Mouse (Mus musculus): ENCODE measurements around the gene Sfrp2.

DNA sequence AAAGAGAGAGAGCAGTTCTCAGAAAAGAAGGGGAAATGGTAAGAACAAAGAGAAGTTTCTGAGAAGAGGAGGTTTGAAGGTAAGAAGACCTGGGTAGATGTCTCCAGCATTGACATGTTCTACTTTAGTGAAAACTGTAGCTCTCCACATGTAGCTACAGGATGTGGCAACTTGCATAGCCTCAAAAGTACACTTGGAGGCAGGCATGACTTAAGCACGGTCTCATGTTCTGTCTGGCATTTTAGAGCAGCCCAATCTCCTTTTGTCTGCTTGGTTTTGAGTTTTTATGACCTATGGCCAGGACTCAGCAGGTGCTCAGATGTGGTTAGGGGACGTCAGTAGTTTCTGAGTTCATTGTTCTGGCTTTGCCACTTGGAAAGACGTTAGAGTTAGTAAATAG lies 25.3 kb downstream of the Sfrp2 start:
- TF ChIP-seq CTCF (IDR thresholded peaks at IDR 0.05 in 2 of 3, conservative IDR thresholded peaks at IDR 0.05 in 1 of 3; ENCODE audit: control insufficient read depth in 1 of 3, insufficient read depth in 1 of 3, low read depth in 2 of 3, low read length in 3 of 3, poor library complexity in 1 of 3, severe bottlenecking in 1 of 3) (no peak), HCFC1 (IDR thresholded peaks at IDR 0.05; ENCODE audit: low read depth, low read length) (no peak), POLR2A (IDR thresholded peaks at IDR 0.05; ENCODE audit: control insufficient read depth in 1 of 2, insufficient read depth in 1 of 2, low read depth in 1 of 2, low read length in 2 of 2, poor library complexity in 1 of 2) (no peak), GABPA (IDR thresholded peaks at IDR 0.05; ENCODE audit: low read depth, low read length) (no peak), EP300 (IDR thresholded peaks at IDR 0.05; ENCODE audit: low read depth in 1 of 2, low read length in 2 of 2) (no peak), ZKSCAN1 (IDR thresholded peaks at IDR 0.05; ENCODE audit: low read depth, low read length) (no peak), E2F4 (IDR thresholded peaks at IDR 0.05; ENCODE audit: borderline replicate concordance, low read depth, low read length) (no peak), POLR2AphosphoS2 (IDR thresholded peaks at IDR 0.05; ENCODE audit: low read length) (no peak), NRF1 (IDR thresholded peaks at IDR 0.05; ENCODE audit: insufficient read depth, low read depth, low read length, poor library complexity, severe bottlenecking) (no peak), TCF12 (IDR thresholded peaks at IDR 0.05; ENCODE audit: low read depth, low read length) (no peak), ZC3H11A (IDR thresholded peaks at IDR 0.05; ENCODE audit: low read depth, low read length) (no peak), MYB (IDR thresholded peaks at IDR 0.05; ENCODE audit: low read depth, low read length) (no peak), SIN3A (IDR thresholded peaks at IDR 0.05; ENCODE audit: low read length) (no peak), GATA1 (IDR thresholded peaks at IDR 0.05; ENCODE audit: low read depth, low read length) (no peak)
